Comparison of ENCODE assay signal across 9 mouse cellular contexts in the genomic region with DNA sequence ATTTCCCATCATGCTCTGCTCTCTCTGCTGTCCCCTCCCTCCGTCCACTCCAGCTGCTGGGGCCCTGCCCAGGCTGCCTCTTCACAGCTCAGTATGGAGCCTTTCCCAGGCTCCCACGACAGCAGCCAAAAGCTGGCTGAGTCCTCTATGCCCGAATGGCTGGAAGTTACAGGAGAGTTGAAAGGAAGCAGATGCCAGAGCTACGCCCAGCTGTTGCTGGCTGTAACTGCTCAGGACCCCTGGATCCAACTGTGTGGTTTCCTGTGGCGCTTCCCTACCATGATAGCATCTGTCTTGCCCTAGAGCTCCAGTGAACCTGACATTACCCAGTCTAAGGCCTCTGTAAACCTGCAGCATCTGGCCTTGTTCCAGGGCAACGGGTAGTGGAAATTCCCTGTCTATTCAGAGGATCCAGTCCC. TPM values are rescaled to one million over a fixed set of nuclear protein-coding genes. Genes with fewer than 3 reads are reported as not detected.
DNase-seq lines count a peak whose midpoint lies in the region; ATAC-seq lines count a peak whose summit lies in the region.
"Had no signal": no experiment of that assay in that cellular context is flagged by ENCODE, and none has a peak within 500 bp of the region (broad histone marks: within the 10 kb centered on the region; RNA-seq: fewer than 3 reads in every experiment).

No protein-coding gene starts in this region.

- peak overlapping the region; percentile 45 for H3K27ac ChIP-seq in hindbrain, embryonic 10.5 days
- no peak overlapping the region for H3K27ac ChIP-seq in hindbrain, embryonic 12.5 days
- H3K27ac ChIP-seq in embryonic facial prominence, embryonic 10.5 days (replicated peaks) = peak overlapping the region; percentile 51
- H3K27ac ChIP-seq: liver, embryonic 14.5 days had no signal

- peaks cover 10% of the 10 kb centered on the region for H3K4me1 ChIP-seq in hindbrain, embryonic 10.5 days (replicated peaks)
- peaks cover 11% of the 10 kb centered on the region; the same call in 1 of the 2 replicates for H3K4me1 ChIP-seq in hindbrain, embryonic 12.5 days
- peaks cover 14% of the 10 kb centered on the region for H3K4me1 ChIP-seq in embryonic facial prominence, embryonic 10.5 days

- H3K4me2 ChIP-seq in hindbrain, embryonic 12.5 days (replicated peaks) = no peak overlapping the region

- H3K4me3 ChIP-seq in hindbrain, embryonic 10.5 days = no peak overlapping the region
- no peak overlapping the region for H3K4me3 ChIP-seq in hindbrain, embryonic 12.5 days
- H3K4me3 ChIP-seq in embryonic facial prominence, embryonic 10.5 days = no peak overlapping the region

- WGBS in hindbrain, embryonic 10.5 days = 49% methylated on average over 6 of the region's 6 CpGs
- 41% methylated on average over 6 of the region's 6 CpGs for whole genome bisulfite sequencing in hindbrain, embryonic 12.5 days
- 53% methylated on average over 6 of the region's 6 CpGs for WGBS in embryonic facial prominence, embryonic 10.5 days

- H3K27me3 ChIP-seq in hindbrain, embryonic 10.5 days (ENCODE audit: insufficient read depth, poor library complexity, severe bottlenecking) = peaks cover 5% of the 10 kb centered on the region; the same call in 1 of the 2 replicates
- peaks cover 1% of the 10 kb centered on the region; the same call in 1 of the 2 replicates for H3K27me3 ChIP-seq in hindbrain, embryonic 12.5 days
- H3K27me3 ChIP-seq in embryonic facial prominence, embryonic 10.5 days (replicated peaks; ENCODE audit: low read depth, poor library complexity, severe bottlenecking) = peaks cover 25% of the 10 kb centered on the region

- no peak for ATAC-seq in hindbrain, embryonic 12.5 days (ENCODE audit: low FRiP score)
- peak; percentile 22 to 65; a peak in 2 of 4 replicates for ATAC-seq in hematopoietic stem cell, adult 5-6 weeks (replicated peaks in 1 of 2; ENCODE audit: insufficient read depth in 1 of 2, low FRiP score in 2 of 2, low TSS enrichment in 1 of 2, low read depth in 1 of 2, poor library complexity in 2 of 2, severe bottlenecking in 2 of 2)
- no peak for ATAC-seq in CD4-positive, CD25-positive, alpha-beta regulatory T cell, adult 4 months

- H3K9me3 ChIP-seq in hindbrain, embryonic 10.5 days = 0 out of 2 replicates have a peak, but pooled peaks cover 2% of the 10 kb centered on the region
- no peaks in the 10 kb centered on the region for H3K9me3 ChIP-seq in hindbrain, embryonic 12.5 days (replicated peaks)
- H3K9me3 ChIP-seq in embryonic facial prominence, embryonic 10.5 days = no peaks in the 10 kb centered on the region

- H3K36me3 ChIP-seq in hindbrain, embryonic 10.5 days = no peaks in the 10 kb centered on the region
- H3K36me3 ChIP-seq in hindbrain, embryonic 12.5 days = no peaks in the 10 kb centered on the region
- H3K36me3 ChIP-seq in embryonic facial prominence, embryonic 10.5 days (replicated peaks) = no peaks in the 10 kb centered on the region

- DNase-seq in hindbrain, embryonic 10.5 days (ENCODE audit: low spot score) = no peak
- no peak for DNase-seq in embryonic facial prominence, embryonic 10.5 days (ENCODE audit: low spot score)
- DNase-seq in lung, postnatal 14 days = peak; percentile 10
- no peak for DNase-seq in spleen, postnatal 4 days (ENCODE audit: low spot score in 2 of 2)
- DNase-seq in urinary bladder, postnatal 10 days (ENCODE audit: low spot score) = no peak

- H3K9ac ChIP-seq in hindbrain, embryonic 12.5 days = no peak overlapping the region
- H3K9ac ChIP-seq: liver, embryonic 14.5 days had no signal

RNA-seq across cellular contexts. Expression of a gene that starts 20.6 kb away (rescaled TPM):
- polyA plus RNA-seq in hindbrain, embryonic 10.5 days (2016; fragmentation: Nextera tagmentation; extraction: Ambion mirVana) = 1.3 and 2.1 TPM in 2 replicates
- polyA plus RNA-seq in hindbrain, embryonic 12.5 days (2016; fragmentation: Nextera tagmentation; extraction: Ambion mirVana) = 2.4 and 2.8 TPM in 2 replicates
- polyA plus RNA-seq in embryonic facial prominence, embryonic 10.5 days (2016; fragmentation: Nextera tagmentation; extraction: Ambion mirVana) = 0.59 and 0.60 TPM in 2 replicates
- total RNA-seq in hematopoietic stem cell, adult 5-6 weeks (2017) = 0.50 and 0.94 TPM in 2 replicates
- under 1 TPM in 1 of 2 experiments, not detected in 1; 0.11 TPM for polyA plus RNA-seq in CD4-positive, CD25-positive, alpha-beta regulatory T cell, adult 4 months (2017; shearing (Covaris generic))

Comparison
In these comparisons a context has a peak if more than half of its experiments do, and no peak if none do; other contexts are left out.
1. ATAC-seq: peak in hematopoietic stem cell, adult 5-6 weeks (2 of 2); none in hindbrain, embryonic 12.5 days (single experiment) and CD4-positive, CD25-positive, alpha-beta regulatory T cell, adult 4 months (single experiment).